ENCODE assay signal across 19 mouse cellular contexts in the genomic region with DNA sequence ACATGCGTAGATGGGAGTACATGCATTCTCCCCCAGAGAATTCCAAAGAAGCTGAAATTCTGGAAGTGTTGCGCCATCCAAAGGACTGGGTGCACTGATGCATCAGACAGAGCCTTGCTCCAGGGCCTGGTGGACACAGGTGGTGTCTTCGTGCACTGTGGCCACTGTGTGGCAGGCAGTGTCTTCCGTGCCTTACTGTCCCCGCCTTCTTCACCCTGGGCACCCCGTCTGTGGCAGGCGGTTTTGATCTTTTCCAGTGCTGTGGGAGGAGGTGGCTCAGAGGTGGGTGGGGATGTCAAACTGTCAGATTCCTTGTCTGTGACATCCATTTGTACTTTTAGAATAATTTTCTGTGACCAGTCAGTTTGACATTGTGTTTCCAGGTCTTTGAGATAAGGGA. TPM values are rescaled to one million over a fixed set of nuclear protein-coding genes. Genes with fewer than 3 reads are reported as not detected.
DNase-seq lines count a peak whose midpoint lies in the region; ATAC-seq and TF ChIP-seq lines count a peak whose summit lies in the region.
"Had no signal": no experiment of that assay in that cellular context is flagged by ENCODE, and none has a peak within 500 bp of the region (broad histone marks: within the 10 kb centered on the region; RNA-seq: fewer than 3 reads in every experiment).

No protein-coding gene starts in this region.

- ATAC-seq in liver, postnatal 0 days = peak; percentile 33; the same call in 1 of the 2 replicates
- ATAC-seq in monocyte, adult 5-6 weeks (replicated peaks; ENCODE audit: insufficient number of reproducible peaks, low FRiP score, low TSS enrichment, poor library complexity, severe bottlenecking) = no peak
- no peak for ATAC-seq in lung, postnatal 0 days

- H3K4me2 ChIP-seq in liver, postnatal 0 days (ENCODE audit: low read depth, low read length) = peak overlapping the region; percentile 18; the same call in 1 of the 2 replicates
- H3K4me2 ChIP-seq in lung, postnatal 0 days (replicated peaks; ENCODE audit: low read depth, low read length) = no peak overlapping the region
- H3K4me2 ChIP-seq: hindbrain, embryonic 14.5 days; lung, embryonic 14.5 days; midbrain, embryonic 12.5 days had no signal

- H3K9ac ChIP-seq in heart, adult 2 months (ENCODE audit: low read depth, low read length) = no peak overlapping the region
- no peak overlapping the region for H3K9ac ChIP-seq in liver, postnatal 0 days (replicated peaks)
- H3K9ac ChIP-seq in lung, postnatal 0 days (replicated peaks; ENCODE audit: low read depth) = no peak overlapping the region
- H3K9ac ChIP-seq: hindbrain, embryonic 14.5 days; lung, embryonic 14.5 days; midbrain, embryonic 12.5 days had no signal

- intact Hi-C loops in heart, adult 2 months (cut with DNase I) = no loop called here
- intact Hi-C loops in left cerebral cortex, postnatal 4 days (cut with DNase I) = no loop called here

- no peaks in the 10 kb centered on the region for H3K27me3 ChIP-seq in heart, adult 2 months (ENCODE audit: control insufficient read depth, insufficient read depth, low read length)
- H3K27me3 ChIP-seq in liver, postnatal 0 days (ENCODE audit: insufficient read depth, low read length) = no peaks in the 10 kb centered on the region
- H3K27me3 ChIP-seq in lung, postnatal 0 days (replicated peaks; ENCODE audit: insufficient read depth, low read length) = no peaks in the 10 kb centered on the region
- H3K27me3 ChIP-seq: midbrain, embryonic 12.5 days had no signal

- H3K4me1 ChIP-seq in heart, adult 2 months (ENCODE audit: control insufficient read depth, insufficient read depth, low read length) = no peaks in the 10 kb centered on the region
- H3K4me1 ChIP-seq in cortical plate, adult 2 months (ENCODE audit: control insufficient read depth, insufficient read depth, low read length) = peaks cover 2% of the 10 kb centered on the region; the same call in 1 of the 2 replicates
- peaks cover 8% of the 10 kb centered on the region; the same call in 1 of the 2 replicates for H3K4me1 ChIP-seq in liver, postnatal 0 days (ENCODE audit: insufficient read depth)
- no peaks in the 10 kb centered on the region for H3K4me1 ChIP-seq in lung, postnatal 0 days (ENCODE audit: insufficient read depth, low read depth, low read length)
- H3K4me1 ChIP-seq: midbrain, embryonic 12.5 days had no signal

- H3K9me3 ChIP-seq in liver, postnatal 0 days (ENCODE audit: low read length) = no peaks in the 10 kb centered on the region
- no peaks in the 10 kb centered on the region for H3K9me3 ChIP-seq in lung, postnatal 0 days (ENCODE audit: low read length)
- H3K9me3 ChIP-seq: midbrain, embryonic 12.5 days had no signal

- peak; percentile 37 for TF ChIP-seq CTCF in heart, adult 2 months (IDR thresholded peaks at IDR 0.05)
- TF ChIP-seq CTCF in cortical plate, adult 2 months (IDR thresholded peaks at IDR 0.05; ENCODE audit: extremely low read depth, insufficient read depth, low read length) = 0 out of 2 replicates have a peak, but pooled peaks have one; percentile 1
- peak; percentile 26; the same call in 1 of the 2 replicates for TF ChIP-seq CTCF in liver, postnatal 0 days (IDR thresholded peaks at IDR 0.05; ENCODE audit: low read depth)
- TF ChIP-seq CTCF in lung, postnatal 0 days (IDR thresholded peaks at IDR 0.05) = no peak

- 61% methylated on average over 7 of the region's 7 CpGs for WGBS in heart, adult 2 months
- WGBS in liver, postnatal 0 days (ENCODE audit: insufficient replicate concordance) = 65% methylated on average over 7 of the region's 7 CpGs
- 75% methylated on average over 7 of the region's 7 CpGs for WGBS in lung, postnatal 0 days

- no peak overlapping the region for H3K4me3 ChIP-seq in heart, adult 2 months
- no peak overlapping the region for H3K4me3 ChIP-seq in cortical plate, adult 2 months (ENCODE audit: insufficient read depth, low read length)
- H3K4me3 ChIP-seq in liver, postnatal 0 days (ENCODE audit: low read depth, low read length) = no peak overlapping the region
- H3K4me3 ChIP-seq in lung, postnatal 0 days (ENCODE audit: low read depth, low read length) = no peak overlapping the region
- H3K4me3 ChIP-seq: midbrain, embryonic 12.5 days had no signal

- H3K27ac ChIP-seq in heart, adult 2 months = no peak overlapping the region
- H3K27ac ChIP-seq in cortical plate, adult 2 months (ENCODE audit: insufficient read depth, low read length) = no peak overlapping the region
- no peak overlapping the region for H3K27ac ChIP-seq in liver, postnatal 0 days (ENCODE audit: low read depth)
- no peak overlapping the region for H3K27ac ChIP-seq in lung, postnatal 0 days (ENCODE audit: low read length)
- H3K27ac ChIP-seq: hindbrain, embryonic 14.5 days; midbrain, embryonic 12.5 days had no signal

- TF ChIP-seq EP300 in heart, adult 2 months (IDR thresholded peaks at IDR 0.05; ENCODE audit: insufficient read depth, low read depth, low read length) = no peak
- TF ChIP-seq EP300 in liver, postnatal 0 days (IDR thresholded peaks at IDR 0.05; ENCODE audit: low read depth) = no peak
- no peak for TF ChIP-seq EP300 in lung, postnatal 0 days (IDR thresholded peaks at IDR 0.05)

- H3K36me3 ChIP-seq in heart, adult 2 months (ENCODE audit: control insufficient read depth, insufficient read depth, low read length) = peaks cover 4% of the 10 kb centered on the region
- peaks cover 67% of the 10 kb centered on the region for H3K36me3 ChIP-seq in liver, postnatal 0 days (replicated peaks; ENCODE audit: insufficient read depth, low read length)
- peaks cover 10% of the 10 kb centered on the region; the same call in 1 of the 2 replicates for H3K36me3 ChIP-seq in lung, postnatal 0 days (ENCODE audit: insufficient read depth, low read length)

- TF ChIP-seq POLR2A in heart, adult 2 months (IDR thresholded peaks at IDR 0.05; ENCODE audit: insufficient read depth, low read depth, low read length) = no peak
- TF ChIP-seq POLR2A in cortical plate, adult 2 months (IDR thresholded peaks at IDR 0.05; ENCODE audit: extremely low read depth, insufficient read depth, low read length) = no peak

- DNase-seq in heart, adult 2 months = no peak
- no peak for DNase-seq in heart, adult 9 months (ENCODE audit: low spot score in 2 of 2)
- peak; percentile 46 for DNase-seq in CD4-positive, CD25-positive, alpha-beta regulatory T cell, adult 2 months (ENCODE audit: low read depth, low spot score)
- DNase-seq in liver, postnatal 0 days = no peak
- DNase-seq in lung, postnatal 0 days (ENCODE audit: low spot score) = no peak
- no peak for DNase-seq in left cerebral cortex, postnatal 4 days
- DNase-seq: B cell, adult 2 months; layer of hippocampus, adult 9-11 months; lung, embryonic 14.5 days; thymus, adult 18-20 months had no signal

- no peaks in the 10 kb centered on the region for H3K79me2 ChIP-seq in heart, adult 2 months (replicated peaks; ENCODE audit: control insufficient read depth, insufficient read depth, low read length)

RNA-seq across cellular contexts. Expression of a gene that starts 8.6 kb away (rescaled TPM):
- 10 to 100 TPM; 39.1 to 41.1 TPM for total RNA-seq in heart, adult 2 months (2021)
- 14.8 and 23.8 TPM in 2 replicates for polyA plus RNA-seq in heart, adult 2 months (2012; rRNA removed)
- polyA plus RNA-seq in cortical plate, adult 2 months (2012; rRNA removed) = 37.1 and 40.6 TPM in 2 replicates
- 178 and 189 TPM in 2 replicates for polyA plus RNA-seq in liver, postnatal 0 days (2015; fragmentation: Nextera tagmentation; extraction: Ambion mirVana)
- total RNA-seq in monocyte, adult 5-6 weeks (2017) = 7.1 to 14.9 TPM (median 10.7 TPM) in 3 replicates
- 13.4 and 14.2 TPM in 2 replicates for polyA plus RNA-seq in lung, postnatal 0 days (2015; fragmentation: Nextera tagmentation; extraction: Ambion mirVana)
- 10 to 100 TPM; 19.7 to 20.5 TPM for total RNA-seq in left cerebral cortex, postnatal 4 days (2021)

RNA-seq across cellular contexts. Expression of a gene that starts 40.1 kb away (rescaled TPM):
- total RNA-seq in heart, adult 2 months (2021) = not detected
- polyA plus RNA-seq in heart, adult 2 months (2012; rRNA removed) = not detected in 2 replicates
- polyA plus RNA-seq in cortical plate, adult 2 months (2012; rRNA removed) = not detected in 2 replicates
- polyA plus RNA-seq in liver, postnatal 0 days (2015; fragmentation: Nextera tagmentation; extraction: Ambion mirVana) = not detected in 2 replicates
- not detected in 3 replicates for total RNA-seq in monocyte, adult 5-6 weeks (2017)
- not detected in 2 replicates for polyA plus RNA-seq in lung, postnatal 0 days (2015; fragmentation: Nextera tagmentation; extraction: Ambion mirVana)
- not detected for total RNA-seq in left cerebral cortex, postnatal 4 days (2021)
- total RNA-seq: adrenal gland, adult 18-20 months; left cerebral cortex, postnatal 14 days had no signal
- polyA plus RNA-seq: gonadal fat pad, adult 2 months; hindbrain, embryonic 14.5 days; kidney, embryonic 16.5 days; lung, embryonic 14.5 days; midbrain, embryonic 12.5 days; neural tube, embryonic 11.5 days had no signal

RNA-seq across cellular contexts. Expression of a gene that starts 40.2 kb away (rescaled TPM):
- not detected for total RNA-seq in heart, adult 2 months (2021)
- 0.08 TPM in 1 of 2 replicates, not detected in the other for polyA plus RNA-seq in heart, adult 2 months (2012; rRNA removed)
- polyA plus RNA-seq in cortical plate, adult 2 months (2012; rRNA removed) = not detected in 2 replicates
- polyA plus RNA-seq in liver, postnatal 0 days (2015; fragmentation: Nextera tagmentation; extraction: Ambion mirVana) = 0.11 TPM in 1 of 2 replicates, not detected in the other
- total RNA-seq in monocyte, adult 5-6 weeks (2017) = 1.7 TPM in 1 of 3 replicates, not detected in the others
- polyA plus RNA-seq in lung, postnatal 0 days (2015; fragmentation: Nextera tagmentation; extraction: Ambion mirVana) = 0.08 and 0.18 TPM in 2 replicates
- not detected for total RNA-seq in left cerebral cortex, postnatal 4 days (2021)
- total RNA-seq: adrenal gland, adult 18-20 months; left cerebral cortex, postnatal 14 days had no signal
- polyA plus RNA-seq: gonadal fat pad, adult 2 months; hindbrain, embryonic 14.5 days; kidney, embryonic 16.5 days; lung, embryonic 14.5 days; neural tube, embryonic 11.5 days had no signal

RNA-seq across cellular contexts. Expression of a gene that starts 49.0 kb away (rescaled TPM):
- 10 to 100 TPM; 56.2 to 58.8 TPM for total RNA-seq in heart, adult 2 months (2021)
- 47.3 and 66.6 TPM in 2 replicates for polyA plus RNA-seq in heart, adult 2 months (2012; rRNA removed)
- 136 and 139 TPM in 2 replicates for polyA plus RNA-seq in cortical plate, adult 2 months (2012; rRNA removed)
- polyA plus RNA-seq in liver, postnatal 0 days (2015; fragmentation: Nextera tagmentation; extraction: Ambion mirVana) = 23.8 and 28.4 TPM in 2 replicates
- 14.5 to 60.0 TPM (median 53.1 TPM) in 3 replicates for total RNA-seq in monocyte, adult 5-6 weeks (2017)
- polyA plus RNA-seq in lung, postnatal 0 days (2015; fragmentation: Nextera tagmentation; extraction: Ambion mirVana) = 80.4 and 81.8 TPM in 2 replicates
- 100 to 1,000 TPM in 1 of 2 experiments, 10 to 100 TPM in 1; 93.9 to 111 TPM for total RNA-seq in left cerebral cortex, postnatal 4 days (2021)
